Mouse (Mus musculus): ENCODE measurements at regions not wholly inside any gene's neighbourhood (a gene's known extent, or its start where the extent isn't known, plus 50 kb on each side); places are given as distances from the start of the nearest gene placed in this dataset.

GRCm38 (mm10) chr8:8092551-8092950 is 568.5 kb downstream of the Efnb2 start:
- no peak overlapping the region for H3K4me3 ChIP-seq (ENCODE audit: low read length)
- no peaks in the 10 kb centered on the region for H3K9me3 ChIP-seq (replicated peaks; ENCODE audit: control insufficient read depth, low read length)
- no peaks in the 10 kb centered on the region for H3K27me3 ChIP-seq (ENCODE audit: control insufficient read depth, insufficient read depth, low read length)
- no peak overlapping the region for H3K27ac ChIP-seq (ENCODE audit: low read length)
- no peaks in the 10 kb centered on the region for H3K4me1 ChIP-seq (ENCODE audit: control insufficient read depth, insufficient read depth, low read length)
- ATAC-seq (replicated peaks; ENCODE audit: extremely low read depth, insufficient read depth, low FRiP score) = no peak
- no peak overlapping the region for H3K4me2 ChIP-seq (ENCODE audit: low read depth, low read length)
- H3K9ac ChIP-seq (ENCODE audit: low read length) = no peak overlapping the region
- H3K36me3 ChIP-seq (ENCODE audit: control insufficient read depth, insufficient read depth) = no peaks in the 10 kb centered on the region

- no peak for ATAC-seq (replicated peaks; ENCODE audit: extremely low read depth, insufficient read depth, low FRiP score)
Observed at GRCm38 (mm10) chr8:8084652-8085051, 576.4 kb downstream of the Efnb2 start.

GRCm38 (mm10) chr8:8064074-8064473 is 597.0 kb downstream of the Efnb2 start:
- Histone ChIP-seq H3K4me1 (ENCODE audit: control insufficient read depth, insufficient read depth, low read length) (no peaks in the 10 kb centered on the region), H3K9ac (ENCODE audit: low read length) (no peak overlapping the region), H3K36me3 (ENCODE audit: control insufficient read depth, insufficient read depth) (no peaks in the 10 kb centered on the region), H3K9me3 (replicated peaks; ENCODE audit: control insufficient read depth, low read length) (no peaks in the 10 kb centered on the region), H3K4me2 (ENCODE audit: low read depth, low read length) (no peak overlapping the region), H3K4me3 (ENCODE audit: low read length) (no peak overlapping the region), H3K27ac (ENCODE audit: low read length) (no peak overlapping the region), H3K27me3 (ENCODE audit: control insufficient read depth, insufficient read depth, low read length) (no peaks in the 10 kb centered on the region)
- WGBS = 86% methylated on average over 2 of the region's 2 CpGs
- ATAC-seq (replicated peaks; ENCODE audit: extremely low read depth, insufficient read depth, low FRiP score) = no peak

More at GRCm38 (mm10) chr8:8084652-8085051, 576.4 kb downstream of the Efnb2 start:
- Histone ChIP-seq H3K27ac (ENCODE audit: low read length) (no peak overlapping the region), H3K4me3 (ENCODE audit: low read length) (no peak overlapping the region), H3K4me1 (ENCODE audit: control insufficient read depth, insufficient read depth, low read length) (no peaks in the 10 kb centered on the region), H3K27me3 (ENCODE audit: control insufficient read depth, insufficient read depth, low read length) (no peaks in the 10 kb centered on the region), H3K36me3 (ENCODE audit: control insufficient read depth, insufficient read depth) (no peaks in the 10 kb centered on the region), H3K9me3 (replicated peaks; ENCODE audit: control insufficient read depth, low read length) (no peaks in the 10 kb centered on the region), H3K9ac (ENCODE audit: low read length) (no peak overlapping the region), H3K4me2 (ENCODE audit: low read depth, low read length) (no peak overlapping the region)
- WGBS = 51% methylated on average over 2 of the region's 2 CpGs

- 71% methylated on average over 4 of the region's 4 CpGs for WGBS
- Histone ChIP-seq H3K4me2 (ENCODE audit: low read depth, low read length) (no peak overlapping the region), H3K27me3 (ENCODE audit: control insufficient read depth, insufficient read depth, low read length) (no peaks in the 10 kb centered on the region), H3K4me3 (ENCODE audit: low read length) (no peak overlapping the region), H3K36me3 (ENCODE audit: control insufficient read depth, insufficient read depth) (no peaks in the 10 kb centered on the region), H3K9me3 (replicated peaks; ENCODE audit: control insufficient read depth, low read length) (no peaks in the 10 kb centered on the region), H3K4me1 (ENCODE audit: control insufficient read depth, insufficient read depth, low read length) (no peaks in the 10 kb centered on the region), H3K27ac (ENCODE audit: low read length) (no peak overlapping the region), H3K9ac (ENCODE audit: low read length) (no peak overlapping the region)
- ATAC-seq (replicated peaks; ENCODE audit: extremely low read depth, insufficient read depth, low FRiP score) = no peak
Observed at GRCm38 (mm10) chr8:8054224-8054916, 606.7 kb downstream of the Efnb2 start.

GRCm38 (mm10) chr8:8051186-8051585 is 609.9 kb downstream of the Efnb2 start:
- WGBS = 41% methylated on average over 3 of the region's 3 CpGs
- H3K4me3 ChIP-seq (ENCODE audit: low read length) = no peak overlapping the region
- H3K27ac ChIP-seq (ENCODE audit: low read length) = no peak overlapping the region
- no peak for ATAC-seq (replicated peaks; ENCODE audit: extremely low read depth, insufficient read depth, low FRiP score)
- H3K27me3 ChIP-seq (ENCODE audit: control insufficient read depth, insufficient read depth, low read length) = no peaks in the 10 kb centered on the region
- no peaks in the 10 kb centered on the region for H3K4me1 ChIP-seq (ENCODE audit: control insufficient read depth, insufficient read depth, low read length)
- no peaks in the 10 kb centered on the region for H3K36me3 ChIP-seq (ENCODE audit: control insufficient read depth, insufficient read depth)
- no peaks in the 10 kb centered on the region for H3K9me3 ChIP-seq (replicated peaks; ENCODE audit: control insufficient read depth, low read length)
- no peak overlapping the region for H3K9ac ChIP-seq (ENCODE audit: low read length)
- H3K4me2 ChIP-seq (ENCODE audit: low read depth, low read length) = no peak overlapping the region

- no peak for ATAC-seq (replicated peaks; ENCODE audit: extremely low read depth, insufficient read depth, low FRiP score)
- H3K9ac ChIP-seq (ENCODE audit: low read length) = no peak overlapping the region
- 70% methylated on average over 3 of the region's 3 CpGs for WGBS
- H3K4me3 ChIP-seq (ENCODE audit: low read length) = no peak overlapping the region
- H3K27ac ChIP-seq (ENCODE audit: low read length) = no peak overlapping the region
- H3K9me3 ChIP-seq (replicated peaks; ENCODE audit: control insufficient read depth, low read length) = no peaks in the 10 kb centered on the region
- no peaks in the 10 kb centered on the region for H3K4me1 ChIP-seq (ENCODE audit: control insufficient read depth, insufficient read depth, low read length)
- H3K36me3 ChIP-seq (ENCODE audit: control insufficient read depth, insufficient read depth) = no peaks in the 10 kb centered on the region
- no peaks in the 10 kb centered on the region for H3K27me3 ChIP-seq (ENCODE audit: control insufficient read depth, insufficient read depth, low read length)
- H3K4me2 ChIP-seq (ENCODE audit: low read depth, low read length) = no peak overlapping the region
Observed at GRCm38 (mm10) chr8:8050778-8051177, 610.3 kb downstream of the Efnb2 start.

- Histone ChIP-seq H3K9ac (ENCODE audit: low read length) (no peak overlapping the region), H3K4me3 (ENCODE audit: low read length) (no peak overlapping the region), H3K9me3 (replicated peaks; ENCODE audit: control insufficient read depth, low read length) (no peaks in the 10 kb centered on the region), H3K4me1 (ENCODE audit: control insufficient read depth, insufficient read depth, low read length) (no peaks in the 10 kb centered on the region), H3K27me3 (ENCODE audit: control insufficient read depth, insufficient read depth, low read length) (no peaks in the 10 kb centered on the region), H3K4me2 (ENCODE audit: low read depth, low read length) (no peak overlapping the region), H3K27ac (ENCODE audit: low read length) (no peak overlapping the region), H3K36me3 (ENCODE audit: control insufficient read depth, insufficient read depth) (no peaks in the 10 kb centered on the region)
- no peak for ATAC-seq (replicated peaks; ENCODE audit: extremely low read depth, insufficient read depth, low FRiP score)
- WGBS = 67% methylated on average over 1 of the region's 1 CpGs
Observed at GRCm38 (mm10) chr8:8044926-8045325, 616.1 kb downstream of the Efnb2 start.

GRCm38 (mm10) chr8:8044296-8044695 is 616.7 kb downstream of the Efnb2 start:
- H3K9ac ChIP-seq (ENCODE audit: low read length) = no peak overlapping the region
- no peaks in the 10 kb centered on the region for H3K36me3 ChIP-seq (ENCODE audit: control insufficient read depth, insufficient read depth)
- no peak overlapping the region for H3K4me2 ChIP-seq (ENCODE audit: low read depth, low read length)
- no peak overlapping the region for H3K27ac ChIP-seq (ENCODE audit: low read length)
- H3K27me3 ChIP-seq (ENCODE audit: control insufficient read depth, insufficient read depth, low read length) = no peaks in the 10 kb centered on the region
- no peak overlapping the region for H3K4me3 ChIP-seq (ENCODE audit: low read length)
- H3K9me3 ChIP-seq (replicated peaks; ENCODE audit: control insufficient read depth, low read length) = no peaks in the 10 kb centered on the region
- 53% methylated on average over 2 of the region's 2 CpGs for WGBS
- no peaks in the 10 kb centered on the region for H3K4me1 ChIP-seq (ENCODE audit: control insufficient read depth, insufficient read depth, low read length)
- ATAC-seq (replicated peaks; ENCODE audit: extremely low read depth, insufficient read depth, low FRiP score) = no peak

GRCm38 (mm10) chr8:8037929-8038328 is 623.1 kb downstream of the Efnb2 start:
- WGBS = 71% methylated on average over 1 of the region's 1 CpGs
- H3K4me2 ChIP-seq (ENCODE audit: low read depth, low read length) = no peak overlapping the region
- H3K27me3 ChIP-seq (ENCODE audit: control insufficient read depth, insufficient read depth, low read length) = no peaks in the 10 kb centered on the region
- H3K27ac ChIP-seq (ENCODE audit: low read length) = no peak overlapping the region
- H3K4me1 ChIP-seq (ENCODE audit: control insufficient read depth, insufficient read depth, low read length) = no peaks in the 10 kb centered on the region
- H3K36me3 ChIP-seq (ENCODE audit: control insufficient read depth, insufficient read depth) = no peaks in the 10 kb centered on the region
- no peak overlapping the region for H3K9ac ChIP-seq (ENCODE audit: low read length)
- H3K4me3 ChIP-seq (ENCODE audit: low read length) = no peak overlapping the region
- ATAC-seq (replicated peaks; ENCODE audit: extremely low read depth, insufficient read depth, low FRiP score) = no peak
- no peaks in the 10 kb centered on the region for H3K9me3 ChIP-seq (replicated peaks; ENCODE audit: control insufficient read depth, low read length)

Data from heart, embryonic 16.5 days (tissue).